Mouse (Mus musculus) lung, adult 2 months (tissue): ENCODE results near the gene Nans.

ENCODE experiments used
- CTCF ChIP-seq: fragments of 200-500 bp; IDR thresholded peaks from 2 replicates; pipeline ENCODE4 v1.5.1; 2011; ENCODE audit warnings: mild to moderate bottlenecking, low read length, control low read depth; ENCODE audit not compliant: insufficient read depth
- POLR2A ChIP-seq: fragments of 200-500 bp; IDR thresholded peaks from 2 replicates; pipeline ENCODE4 v1.6.1; 2011; ENCODE audit warnings: low read depth, mild to moderate bottlenecking, control low read depth, low read length, borderline replicate concordance; ENCODE audit errors: extremely low read depth

DNA sequence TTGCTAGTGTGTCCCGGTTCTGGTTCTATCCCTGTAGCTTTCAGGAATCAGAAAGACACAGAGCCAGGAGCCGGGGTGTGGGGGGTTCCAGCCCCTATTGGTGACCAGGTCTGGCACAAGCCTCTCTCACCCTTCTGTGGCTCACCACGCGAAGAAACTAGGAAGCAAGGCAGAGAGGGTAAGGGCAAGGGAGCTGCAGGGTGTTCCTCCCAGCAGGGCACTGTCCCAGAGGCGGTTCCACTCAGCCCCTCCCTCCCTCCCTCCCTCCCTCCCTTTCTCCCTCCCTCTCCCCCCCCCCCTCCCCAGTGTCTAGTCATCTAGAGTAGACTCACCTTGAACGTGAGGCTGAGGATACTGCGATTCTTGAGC is 38.5 kb downstream of the Nans start:
- TF ChIP-seq POLR2A (peak; percentile 67; the same call in 1 of the 2 replicates), CTCF (no peak)
